Mouse (Mus musculus): Measurements from ENCODE around the gene Olfr986.

Olfr986 gene

GRCm38 (mm10) chr9:40234233-40235072 lies 53.7 kb downstream of the Olfr986 start:
- no peak for DNase-seq

GRCm38 (mm10) chr9:40235220-40235619 lies 54.5 kb downstream of the Olfr986 start:
- no peak for DNase-seq

All from right cerebral cortex, postnatal 14 days (tissue).